Mouse (Mus musculus) heart, postnatal 0 days (tissue): ENCODE results near the gene Stt3b. TPM values are rescaled to one million over a fixed set of nuclear protein-coding genes. Genes with fewer than 3 reads are reported as not detected.

ENCODE experiments used
- ATAC-seq: fragments of 200-750 bp; cut with Nextera tagmentation; 2 replicates; pipeline ENCODE4 v1.8.0; 2017; ENCODE audit warnings: low read depth, moderate number of reproducible peaks, moderate library complexity; ENCODE audit not compliant: insufficient read depth
- DNase-seq: peaks from one replicate; pipeline ENCODE4 v3.0.0-alpha.2; 2016; ENCODE audit warnings: low spot score
- H3K27ac ChIP-seq: fragments of 300-500 bp; sonication (generic); 2 replicates; pipeline ENCODE4 v1.5.1; 2014; ENCODE audit warnings: low read depth, mild to moderate bottlenecking
- H3K27me3 ChIP-seq: fragments of 300-500 bp; sonication (generic); 2 replicates; pipeline ENCODE4 v1.6.1; 2014; ENCODE audit warnings: low read length, mixed read lengths; ENCODE audit not compliant: control insufficient read depth, insufficient read depth
- H3K36me3 ChIP-seq: fragments of 300-500 bp; sonication (generic); replicated peaks from 2 replicates; pipeline ENCODE4 v1.6.1; 2014; ENCODE audit warnings: low read length, mixed read lengths; ENCODE audit not compliant: control insufficient read depth, insufficient read depth
- H3K4me1 ChIP-seq: fragments of 300-500 bp; sonication (generic); 2 replicates; pipeline ENCODE4 v1.6.1; 2014; ENCODE audit warnings: antibody characterized with exemption; ENCODE audit not compliant: control insufficient read depth, insufficient read depth
- H3K4me2 ChIP-seq: fragments of 300-500 bp; sonication (generic); 2 replicates; pipeline ENCODE4 v1.6.1; 2014; ENCODE audit warnings: low read depth, mild to moderate bottlenecking, low read length, moderate library complexity
- H3K4me3 ChIP-seq: fragments of 300-500 bp; sonication (generic); 2 replicates; pipeline ENCODE4 v1.5.1; 2014; ENCODE audit warnings: low read depth, low read length
- H3K9ac ChIP-seq: fragments of 300-500 bp; sonication (generic); replicated peaks from 2 replicates; pipeline ENCODE4 v1.6.1; 2014; ENCODE audit warnings: low read depth, low read length, mixed read lengths
- H3K9me3 ChIP-seq: fragments of 300-500 bp; sonication (generic); replicated peaks from 2 replicates; pipeline ENCODE4 v1.6.1; 2016; ENCODE audit warnings: low read length; ENCODE audit not compliant: control insufficient read depth
- CTCF ChIP-seq: IDR thresholded peaks from 2 replicates; pipeline ENCODE4 v1.5.1; 2016; ENCODE audit warnings: antibody characterized with exemption, control low read depth, low read depth
- EP300 ChIP-seq: IDR thresholded peaks from 2 replicates; pipeline ENCODE4 v1.6.1; 2016; ENCODE audit warnings: antibody characterized with exemption, low read depth
- WGBS: fragments of 180-500 bp; shearing (Covaris S2); extraction: QIAGEN DNeasy Blood & Tissue Kit; methylation state at CpG from one replicate; pipeline ENCODE4 v1.1.7; 2014; 5-methylcytosine and 5-hydroxymethylcytosine counted together
- polyA plus RNA-seq: library from polyadenylated mRNA; unstranded; fragments of >200 nt; fragmentation: Nextera tagmentation; extraction: Ambion mirVana; gene quantifications from 2 replicates; pipeline ENCODE4 v1.2.1, GENCODE M21; 2015
- total RNA-seq: library from RNA; depleted of rRNA; stranded (reverse); fragments of >200 nt; gene quantifications from 2 replicates; pipeline ENCODE4 v1.2.3, GENCODE M21; 2014; ENCODE audit warnings: low replicate concordance

Stt3b gene
- total and polyA plus RNA-seq, 2 experiments from 2014 or later = 33.9 to 67.1 TPM

DNA sequence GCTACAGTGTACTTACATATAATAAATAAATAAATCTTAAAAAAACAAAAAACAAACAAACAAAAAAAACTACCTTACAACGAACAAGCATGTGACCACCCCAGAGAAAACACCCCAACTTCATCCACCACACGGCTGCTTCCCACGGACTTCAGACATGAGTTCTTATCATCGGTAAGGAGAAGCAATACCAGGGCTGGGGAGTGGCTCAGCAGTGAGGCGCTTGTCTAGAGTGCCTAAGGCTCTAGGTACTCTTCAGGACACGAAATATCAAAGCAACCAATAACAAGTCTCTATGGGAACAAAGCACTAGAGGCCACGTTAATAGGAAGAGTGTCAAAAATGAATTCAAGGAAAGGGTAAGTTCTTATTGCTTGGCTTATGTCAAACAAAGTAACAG is 49.8 kb downstream of the Stt3b start:
- no peak overlapping the region for H3K9ac ChIP-seq
- no peaks in the 10 kb centered on the region for H3K27me3 ChIP-seq
- 79% methylated on average over 7 of the region's 7 CpGs for WGBS
- no peaks in the 10 kb centered on the region for H3K4me1 ChIP-seq
- no peak overlapping the region for H3K4me3 ChIP-seq
- no peak overlapping the region for H3K4me2 ChIP-seq
- ATAC-seq (no peak), DNase-seq (no peak)
- no peaks in the 10 kb centered on the region for H3K9me3 ChIP-seq
- H3K36me3 ChIP-seq = peaks cover 35% of the 10 kb centered on the region
- H3K27ac ChIP-seq = no peak overlapping the region
- TF ChIP-seq EP300 (no peak), CTCF (no peak)

DNA sequence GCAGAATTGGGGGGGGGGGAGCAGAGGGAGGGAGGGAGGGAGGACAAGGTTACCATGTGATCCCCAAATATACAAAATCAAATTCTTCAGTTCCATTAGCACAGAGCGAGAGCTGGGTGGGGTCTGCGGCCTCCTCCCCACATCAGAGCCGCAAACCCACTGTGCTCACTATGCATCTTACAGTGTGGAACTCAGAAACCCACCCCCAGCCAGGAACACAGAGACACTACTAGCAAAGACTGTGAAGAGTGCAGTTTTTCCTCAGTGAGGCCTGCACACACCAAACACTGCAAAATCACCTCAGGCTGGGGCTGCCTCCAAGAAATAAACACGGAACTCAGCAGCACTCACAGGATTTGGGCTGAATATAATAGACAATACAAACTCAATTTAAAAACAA is 50.4 kb downstream of the Stt3b start:
- no peak for ATAC-seq
- H3K27me3 ChIP-seq = no peaks in the 10 kb centered on the region
- TF ChIP-seq EP300 = no peak
- TF ChIP-seq CTCF = no peak
- H3K4me2 ChIP-seq = no peak overlapping the region
- no peak overlapping the region for H3K4me3 ChIP-seq
- WGBS = 90% methylated on average over 4 of the region's 4 CpGs
- H3K27ac ChIP-seq = no peak overlapping the region
- no peaks in the 10 kb centered on the region for H3K4me1 ChIP-seq
- no peak for DNase-seq
- no peaks in the 10 kb centered on the region for H3K9me3 ChIP-seq
- no peak overlapping the region for H3K9ac ChIP-seq
- peaks cover 38% of the 10 kb centered on the region for H3K36me3 ChIP-seq

DNA sequence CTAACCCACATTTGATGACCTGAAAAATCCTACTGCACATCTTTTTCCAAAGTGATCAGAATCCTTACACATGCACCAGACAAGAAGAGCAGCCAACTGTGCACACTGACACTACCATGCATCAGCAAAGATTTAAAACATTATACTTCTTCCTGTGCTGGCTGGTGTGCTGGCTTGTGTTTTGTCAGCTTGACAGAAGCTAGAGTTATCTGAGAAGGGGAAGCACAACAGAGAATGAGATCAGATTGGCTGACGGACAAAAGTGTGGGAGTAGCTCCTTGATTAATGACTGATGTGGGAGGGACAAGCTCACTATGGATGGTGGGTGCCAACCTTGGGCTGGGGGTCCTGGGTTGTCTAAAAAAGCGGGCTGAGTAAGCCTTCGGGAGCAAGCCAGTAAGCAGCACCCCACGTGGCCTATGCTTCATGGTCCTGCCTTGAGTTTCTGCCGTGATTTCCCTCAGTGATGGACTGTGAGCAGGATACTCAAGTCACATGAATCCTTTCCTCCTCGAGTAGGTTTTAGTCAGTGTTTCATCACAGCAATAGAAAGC is 52.4 kb downstream of the Stt3b start:
- peaks cover 54% of the 10 kb centered on the region for H3K36me3 ChIP-seq
- no peak for DNase-seq
- TF ChIP-seq EP300 (no peak), CTCF (no peak)
- no peaks in the 10 kb centered on the region for H3K4me1 ChIP-seq
- H3K27ac ChIP-seq = no peak overlapping the region
- no peak overlapping the region for H3K9ac ChIP-seq
- no peak overlapping the region for H3K4me3 ChIP-seq
- no peak overlapping the region for H3K4me2 ChIP-seq
- H3K27me3 ChIP-seq = no peaks in the 10 kb centered on the region
- H3K9me3 ChIP-seq = no peaks in the 10 kb centered on the region
- 49% methylated on average over 6 of the region's 6 CpGs for WGBS
- no peak for ATAC-seq

- Histone ChIP-seq H3K4me2 (no peak overlapping the region), H3K9ac (no peak overlapping the region), H3K36me3 (peaks cover 78% of the 10 kb centered on the region), H3K27ac (no peak overlapping the region), H3K9me3 (no peaks in the 10 kb centered on the region), H3K4me1 (no peaks in the 10 kb centered on the region), H3K4me3 (no peak overlapping the region), H3K27me3 (no peaks in the 10 kb centered on the region)
- 10% methylated on average over 5 of the region's 5 CpGs for WGBS
- no peak for DNase-seq
- ATAC-seq = no peak
- no peak for TF ChIP-seq CTCF
- TF ChIP-seq EP300 = no peak
Measured at GRCm38 (mm10) chr9:115249145-115249544, 61.1 kb downstream of the Stt3b start.

DNA sequence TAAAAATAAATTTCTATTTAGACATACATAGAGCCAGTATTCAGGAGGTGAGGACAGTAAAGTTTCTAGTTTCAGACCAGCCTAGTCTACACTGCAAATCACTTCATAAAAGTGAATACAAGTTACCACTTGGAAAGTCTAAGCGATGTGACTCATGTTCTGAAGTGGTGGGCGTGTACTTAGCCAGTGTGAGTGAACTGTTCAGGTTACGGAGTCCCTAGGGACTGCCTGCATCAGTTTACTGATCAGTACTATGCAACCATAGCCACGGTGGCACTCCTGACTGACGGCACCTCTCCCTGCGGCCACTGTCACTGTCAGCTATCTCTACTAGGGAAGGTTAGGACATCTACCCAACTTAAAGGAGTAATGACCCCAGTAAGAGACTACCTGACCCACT is 65.1 kb downstream of the Stt3b start:
- Histone ChIP-seq H3K4me2 (no peak overlapping the region), H3K9ac (no peak overlapping the region), H3K4me1 (no peaks in the 10 kb centered on the region), H3K27me3 (no peaks in the 10 kb centered on the region), H3K9me3 (no peaks in the 10 kb centered on the region), H3K27ac (no peak overlapping the region), H3K4me3 (no peak overlapping the region), H3K36me3 (peaks cover 83% of the 10 kb centered on the region)
- WGBS = 62% methylated on average over 6 of the region's 6 CpGs
- TF ChIP-seq CTCF = no peak
- ATAC-seq (no peak), DNase-seq (no peak)

DNA sequence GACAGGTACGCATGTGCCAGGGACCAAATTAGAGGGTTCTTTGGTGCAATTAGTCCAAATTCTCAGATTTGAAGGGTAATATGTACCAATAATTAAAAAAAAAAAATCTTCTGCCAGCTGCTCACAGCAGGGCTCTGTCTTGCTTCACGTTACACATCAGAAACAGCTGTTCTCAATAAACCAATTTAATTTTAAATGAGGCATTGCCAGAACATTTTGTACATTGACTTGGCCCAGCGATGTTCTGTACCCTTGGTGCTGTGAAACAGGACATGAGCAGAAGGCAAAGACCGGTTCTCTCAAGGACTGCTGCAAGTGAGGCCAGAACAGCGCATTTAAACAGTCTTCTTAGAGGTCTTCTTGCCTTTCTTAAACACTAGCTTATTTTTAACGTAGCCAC is 66.6 kb downstream of the Stt3b start:
- DNase-seq = no peak
- H3K4me1 ChIP-seq = no peaks in the 10 kb centered on the region
- no peaks in the 10 kb centered on the region for H3K27me3 ChIP-seq
- WGBS = 94% methylated on average over 6 of the region's 6 CpGs
- ATAC-seq = no peak
- no peak overlapping the region for H3K4me3 ChIP-seq
- TF ChIP-seq CTCF (no peak), EP300 (no peak)
- H3K4me2 ChIP-seq = no peak overlapping the region
- no peak overlapping the region for H3K27ac ChIP-seq
- peaks cover 86% of the 10 kb centered on the region for H3K36me3 ChIP-seq
- no peak overlapping the region for H3K9ac ChIP-seq
- H3K9me3 ChIP-seq = no peaks in the 10 kb centered on the region
